Mouse (Mus musculus) bone marrow macrophage, adult 2 months (primary cell): Measurements from ENCODE around the gene Mxra7.
A peak's percentile ranks its signal among the peaks of the same experiment; 100 is the strongest.

ENCODE experiments used
- CTCF ChIP-seq: IDR thresholded peaks from 2 replicates; pipeline ENCODE4 v1.5.1; 2012; ENCODE audit warnings: low read depth, mild to moderate bottlenecking, low read length, moderate library complexity
- POLR2A ChIP-seq: IDR thresholded peaks from 2 replicates; pipeline ENCODE4 v1.6.1; 2012; ENCODE audit warnings: mild to moderate bottlenecking, low read depth, low read length, borderline replicate concordance

DNA sequence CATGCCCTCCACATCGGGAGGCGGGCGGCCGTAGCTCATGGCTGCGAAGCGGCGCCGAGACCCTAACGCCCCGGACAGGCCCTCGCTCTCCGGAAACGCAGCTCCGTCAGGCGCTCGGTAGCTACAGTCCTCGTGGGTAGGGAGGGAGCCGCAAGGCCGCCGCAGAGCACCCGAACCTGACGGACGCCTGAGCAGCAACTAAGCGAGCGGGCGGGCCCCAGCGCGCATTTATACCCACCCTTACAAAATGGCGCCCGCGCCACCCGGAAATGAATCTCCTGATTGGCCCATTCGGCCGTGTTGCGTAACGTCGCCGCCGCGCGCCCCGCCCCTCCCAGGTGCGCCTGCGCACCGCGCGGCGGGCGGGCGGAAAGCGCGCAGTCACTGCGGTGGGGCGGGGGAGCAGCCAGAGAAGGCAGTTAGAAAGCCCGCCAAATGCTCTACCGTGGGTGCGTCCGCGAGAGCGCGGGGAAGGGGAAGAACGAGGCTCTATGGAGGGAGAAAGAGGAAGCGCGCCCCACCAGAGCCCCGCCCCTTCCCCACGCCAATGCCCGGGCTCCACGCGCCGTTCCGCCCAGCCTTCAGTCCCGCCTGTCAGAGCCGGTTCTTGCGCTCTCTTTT is 25.2 kb upstream of the Mxra7 start, which contains the start of gene Srsf2:
- TF ChIP-seq CTCF: no peak
- TF ChIP-seq POLR2A: peak; percentile 96
